24 mouse cellular contexts compared by ENCODE assay signal in the genomic region with DNA sequence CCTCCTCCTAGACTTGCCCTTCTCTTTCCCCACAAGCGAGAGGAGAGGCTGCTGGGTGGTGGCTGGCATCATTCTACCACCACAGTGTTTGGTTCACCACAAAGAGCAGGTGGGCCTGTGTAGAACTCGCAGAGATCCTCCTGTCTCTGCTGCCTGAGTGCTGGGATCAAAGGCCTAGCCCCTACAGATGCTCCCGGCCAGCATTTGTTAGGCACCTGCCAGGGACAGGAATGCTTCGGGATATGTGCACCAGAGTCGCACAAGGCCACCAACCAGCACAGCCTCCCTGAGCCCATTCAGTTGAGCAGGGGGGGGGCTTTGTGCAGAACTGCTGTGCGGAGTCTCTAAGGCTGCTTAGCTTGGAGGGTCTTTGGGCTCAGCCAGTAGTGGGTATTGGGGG. TPM values are rescaled to one million over a fixed set of nuclear protein-coding genes. Genes with fewer than 3 reads are reported as not detected.
DNase-seq lines count a peak whose midpoint lies in the region; ATAC-seq and TF ChIP-seq lines count a peak whose summit lies in the region.
"Had no signal": no experiment of that assay in that cellular context is flagged by ENCODE, and none has a peak within 500 bp of the region (broad histone marks: within the 10 kb centered on the region; RNA-seq: fewer than 3 reads in every experiment).

No protein-coding gene starts in this region.

- H3K27me3 ChIP-seq in liver, embryonic 12.5 days (replicated peaks): no peaks in the 10 kb centered on the region
- H3K27me3 ChIP-seq in liver, embryonic 11.5 days (replicated peaks; ENCODE audit: control insufficient read depth, insufficient read depth, low read length): no peaks in the 10 kb centered on the region
- H3K27me3 ChIP-seq in G1E (ENCODE audit: insufficient read depth, low read length): no peaks in the 10 kb centered on the region
- H3K27me3 ChIP-seq in intestine, embryonic 16.5 days (replicated peaks; ENCODE audit: control insufficient read depth, insufficient read depth, low read length): no peaks in the 10 kb centered on the region
- H3K27me3 ChIP-seq in stomach, embryonic 15.5 days (replicated peaks): no peaks in the 10 kb centered on the region
- H3K27me3 ChIP-seq in kidney, embryonic 14.5 days (ENCODE audit: control insufficient read depth, insufficient read depth, low read length): no peaks in the 10 kb centered on the region

- H3K9ac ChIP-seq in liver, embryonic 12.5 days: no peak overlapping the region
- no peak overlapping the region for H3K9ac ChIP-seq in liver, embryonic 11.5 days (ENCODE audit: low read depth, low read length)
- peak overlapping the region; percentile 43 for H3K9ac ChIP-seq in intestine, embryonic 16.5 days (ENCODE audit: low read depth, low read length)
- H3K9ac ChIP-seq in stomach, embryonic 15.5 days: no peak overlapping the region
- no peak overlapping the region for H3K9ac ChIP-seq in kidney, embryonic 14.5 days (ENCODE audit: low read depth, low read length)
- H3K9ac ChIP-seq: hindbrain, embryonic 14.5 days had no signal

- H3K4me2 ChIP-seq in liver, embryonic 12.5 days: peak overlapping the region; percentile 23; the same call in 1 of the 2 replicates
- H3K4me2 ChIP-seq in liver, embryonic 11.5 days: no peak overlapping the region
- H3K4me2 ChIP-seq in intestine, embryonic 16.5 days (ENCODE audit: low read depth, low read length): peak overlapping the region; percentile 48
- H3K4me2 ChIP-seq in stomach, embryonic 15.5 days: peak overlapping the region; percentile 38; the same call in 1 of the 2 replicates
- H3K4me2 ChIP-seq in kidney, embryonic 14.5 days (replicated peaks; ENCODE audit: low read depth, low read length): no peak overlapping the region
- H3K4me2 ChIP-seq: hindbrain, embryonic 14.5 days had no signal

- no peak for DNase-seq in liver, embryonic 11.5 days (ENCODE audit: low spot score)
- DNase-seq in G1E (ENCODE audit: low spot score): no peak
- DNase-seq in thymus, postnatal 0 days (ENCODE audit: low spot score): no peak
- DNase-seq: B cell, adult 2 months; right cerebral cortex, postnatal 14 days had no signal

- 87% methylated on average over 6 of the region's 6 CpGs for WGBS in liver, embryonic 12.5 days (ENCODE audit: insufficient replicate concordance)
- WGBS in liver, embryonic 11.5 days: 94% methylated on average over 6 of the region's 6 CpGs
- WGBS in intestine, embryonic 16.5 days: 83% methylated on average over 6 of the region's 6 CpGs
- 91% methylated on average over 6 of the region's 6 CpGs for WGBS in stomach, embryonic 15.5 days
- whole genome bisulfite sequencing in kidney, embryonic 14.5 days: 96% methylated on average over 6 of the region's 6 CpGs

- no peak for TF ChIP-seq CTCF in G1E (IDR thresholded peaks at IDR 0.05; ENCODE audit: low read depth, low read length)

- no peak overlapping the region for H3K4me3 ChIP-seq in liver, embryonic 12.5 days
- H3K4me3 ChIP-seq in liver, embryonic 11.5 days (ENCODE audit: low read depth, low read length): no peak overlapping the region
- peak overlapping the region; percentile 56; the same call in 1 of the 2 replicates for H3K4me3 ChIP-seq in G1E (ENCODE audit: low read depth, low read length)
- H3K4me3 ChIP-seq in intestine, embryonic 16.5 days (ENCODE audit: low read length): peak overlapping the region; percentile 28; the same call in 1 of the 2 replicates
- H3K4me3 ChIP-seq in stomach, embryonic 15.5 days (replicated peaks): peak overlapping the region; percentile 12; the same call in 1 of the 2 replicates
- H3K4me3 ChIP-seq in kidney, embryonic 14.5 days (ENCODE audit: low read length): no peak overlapping the region
- H3K4me3 ChIP-seq: erythroblast, embryonic 14.5 days had no signal

- no peak overlapping the region for H3K27ac ChIP-seq in liver, embryonic 12.5 days
- no peak overlapping the region for H3K27ac ChIP-seq in liver, embryonic 11.5 days (ENCODE audit: low read depth, low read length)
- peak overlapping the region; percentile 85 for H3K27ac ChIP-seq in intestine, embryonic 16.5 days (ENCODE audit: low read length)
- peak overlapping the region; percentile 84 for H3K27ac ChIP-seq in stomach, embryonic 15.5 days
- no peak overlapping the region for H3K27ac ChIP-seq in kidney, embryonic 14.5 days (ENCODE audit: low read depth, low read length)
- H3K27ac ChIP-seq: hindbrain, embryonic 14.5 days had no signal

- H3K4me1 ChIP-seq in liver, embryonic 12.5 days: peaks cover 73% of the 10 kb centered on the region
- H3K4me1 ChIP-seq in liver, embryonic 11.5 days (replicated peaks; ENCODE audit: control insufficient read depth, insufficient read depth, low read length): peaks cover 28% of the 10 kb centered on the region
- H3K4me1 ChIP-seq in G1E (ENCODE audit: insufficient read depth, low read depth, low read length): peaks cover 86% of the 10 kb centered on the region
- H3K4me1 ChIP-seq in intestine, embryonic 16.5 days (ENCODE audit: control insufficient read depth, insufficient read depth, low read length): peaks cover 42% of the 10 kb centered on the region
- peaks cover 45% of the 10 kb centered on the region for H3K4me1 ChIP-seq in stomach, embryonic 15.5 days
- peaks cover 14% of the 10 kb centered on the region for H3K4me1 ChIP-seq in kidney, embryonic 14.5 days (ENCODE audit: control insufficient read depth, insufficient read depth, low read length)

- ATAC-seq in liver, embryonic 12.5 days: no peak
- ATAC-seq in liver, embryonic 11.5 days (replicated peaks; ENCODE audit: low FRiP score): no peak
- ATAC-seq in G1E (ENCODE audit: extremely low read depth, insufficient number of reproducible peaks, low FRiP score, poor library complexity, severe bottlenecking): no peak
- no peak for ATAC-seq in intestine, embryonic 16.5 days
- ATAC-seq in stomach, embryonic 15.5 days (ENCODE audit: insufficient read depth, low FRiP score, low read depth): no peak
- ATAC-seq in kidney, embryonic 14.5 days (ENCODE audit: low FRiP score, low TSS enrichment): no peak
- ATAC-seq: forebrain, embryonic 16.5 days; lung, postnatal 0 days had no signal

- no peaks in the 10 kb centered on the region for H3K9me3 ChIP-seq in liver, embryonic 12.5 days (replicated peaks)
- H3K9me3 ChIP-seq in liver, embryonic 11.5 days (ENCODE audit: control insufficient read depth, low read length): no peaks in the 10 kb centered on the region
- H3K9me3 ChIP-seq in G1E (replicated peaks): peaks cover 23% of the 10 kb centered on the region
- no peaks in the 10 kb centered on the region for H3K9me3 ChIP-seq in intestine, embryonic 16.5 days (ENCODE audit: control insufficient read depth, low read length)
- H3K9me3 ChIP-seq in stomach, embryonic 15.5 days: no peaks in the 10 kb centered on the region
- no peaks in the 10 kb centered on the region for H3K9me3 ChIP-seq in kidney, embryonic 14.5 days (ENCODE audit: control insufficient read depth, low read length)

- H3K36me3 ChIP-seq in liver, embryonic 12.5 days: peaks cover 100% of the 10 kb centered on the region
- H3K36me3 ChIP-seq in liver, embryonic 11.5 days (ENCODE audit: control insufficient read depth, insufficient read depth, low read length): peaks cover 70% of the 10 kb centered on the region
- peaks cover 100% of the 10 kb centered on the region for H3K36me3 ChIP-seq in G1E (replicated peaks)
- peaks cover 54% of the 10 kb centered on the region for H3K36me3 ChIP-seq in intestine, embryonic 16.5 days (ENCODE audit: control insufficient read depth, insufficient read depth, low read length)
- peaks cover 72% of the 10 kb centered on the region for H3K36me3 ChIP-seq in stomach, embryonic 15.5 days
- H3K36me3 ChIP-seq in kidney, embryonic 14.5 days (ENCODE audit: control insufficient read depth, insufficient read depth, low read length): peaks cover 73% of the 10 kb centered on the region

RNA-seq across cellular contexts. Expression of gene Zbtb7a, which starts 10.3 kb away (rescaled TPM):
- 74.0 and 76.0 TPM in 2 replicates for polyA plus RNA-seq in liver, embryonic 12.5 days (2016; fragmentation: Nextera tagmentation; extraction: Ambion mirVana)
- 31.6 and 34.2 TPM in 2 replicates for polyA plus RNA-seq in liver, embryonic 11.5 days (2014; fragmentation: Nextera tagmentation; extraction: Ambion mirVana)
- 27.7 and 31.1 TPM in 2 replicates for total RNA-seq in G1E (2014; fragmentation: Nextera tagmentation)
- 6.4 and 7.1 TPM in 2 replicates for total RNA-seq in G1E (2017)
- 75.7 and 79.1 TPM in 2 replicates for polyA plus RNA-seq in G1E (2012)
- 46.2 and 47.4 TPM in 2 replicates for polyA plus RNA-seq in intestine, embryonic 16.5 days (2015; fragmentation: Nextera tagmentation; extraction: Ambion mirVana)
- 56.2 and 60.1 TPM in 2 replicates for polyA plus RNA-seq in stomach, embryonic 15.5 days (2015; fragmentation: Nextera tagmentation; extraction: Ambion mirVana)
- polyA plus RNA-seq in kidney, embryonic 14.5 days (2014; fragmentation: Nextera tagmentation; extraction: Ambion mirVana): 16.1 and 18.1 TPM in 2 replicates
- polyA plus RNA-seq in thymus, postnatal 0 days (2015; fragmentation: Nextera tagmentation; extraction: Ambion mirVana): 34.5 and 44.9 TPM in 2 replicates

RNA-seq across cellular contexts. Expression of gene Pias4, which starts 22.4 kb away (rescaled TPM):
- polyA plus RNA-seq in liver, embryonic 12.5 days (2016; fragmentation: Nextera tagmentation; extraction: Ambion mirVana): 28.9 and 29.7 TPM in 2 replicates
- 41.2 and 50.9 TPM in 2 replicates for polyA plus RNA-seq in liver, embryonic 11.5 days (2014; fragmentation: Nextera tagmentation; extraction: Ambion mirVana)
- total RNA-seq in G1E (2014; fragmentation: Nextera tagmentation) (28.6 and 34.4 TPM in 2 replicates), G1E (2017) (21.2 and 24.8 TPM in 2 replicates)
- 62.7 and 70.5 TPM in 2 replicates for polyA plus RNA-seq in G1E (2012)
- polyA plus RNA-seq in intestine, embryonic 16.5 days (2015; fragmentation: Nextera tagmentation; extraction: Ambion mirVana): 52.5 and 54.4 TPM in 2 replicates
- 41.8 and 44.9 TPM in 2 replicates for polyA plus RNA-seq in stomach, embryonic 15.5 days (2015; fragmentation: Nextera tagmentation; extraction: Ambion mirVana)
- polyA plus RNA-seq in kidney, embryonic 14.5 days (2014; fragmentation: Nextera tagmentation; extraction: Ambion mirVana): 45.3 and 48.4 TPM in 2 replicates
- 37.3 and 39.0 TPM in 2 replicates for polyA plus RNA-seq in thymus, postnatal 0 days (2015; fragmentation: Nextera tagmentation; extraction: Ambion mirVana)

RNA-seq across cellular contexts. Expression of gene Eef2, which starts 31.1 kb away (rescaled TPM):
- polyA plus RNA-seq in liver, embryonic 12.5 days (2016; fragmentation: Nextera tagmentation; extraction: Ambion mirVana): 440 and 450 TPM in 2 replicates
- polyA plus RNA-seq in liver, embryonic 11.5 days (2014; fragmentation: Nextera tagmentation; extraction: Ambion mirVana): 626 and 647 TPM in 2 replicates
- total RNA-seq in G1E (2014; fragmentation: Nextera tagmentation) (1,577 and 1,715 TPM in 2 replicates), G1E (2017) (1,676 and 1,695 TPM in 2 replicates)
- polyA plus RNA-seq in G1E (2012): 2,355 and 3,878 TPM in 2 replicates
- polyA plus RNA-seq in intestine, embryonic 16.5 days (2015; fragmentation: Nextera tagmentation; extraction: Ambion mirVana): 526 and 531 TPM in 2 replicates
- polyA plus RNA-seq in stomach, embryonic 15.5 days (2015; fragmentation: Nextera tagmentation; extraction: Ambion mirVana): 517 and 544 TPM in 2 replicates
- polyA plus RNA-seq in kidney, embryonic 14.5 days (2014; fragmentation: Nextera tagmentation; extraction: Ambion mirVana): 465 and 473 TPM in 2 replicates
- polyA plus RNA-seq in thymus, postnatal 0 days (2015; fragmentation: Nextera tagmentation; extraction: Ambion mirVana): 612 and 638 TPM in 2 replicates

RNA-seq across cellular contexts. Expression of gene Dapk3, which starts 37.5 kb away (rescaled TPM):
- polyA plus RNA-seq in liver, embryonic 12.5 days (2016; fragmentation: Nextera tagmentation; extraction: Ambion mirVana): 41.7 TPM in 2 replicates
- polyA plus RNA-seq in liver, embryonic 11.5 days (2014; fragmentation: Nextera tagmentation; extraction: Ambion mirVana): 44.5 and 45.6 TPM in 2 replicates
- total RNA-seq in G1E (2014; fragmentation: Nextera tagmentation) (34.2 and 43.3 TPM in 2 replicates), G1E (2017) (39.3 and 40.8 TPM in 2 replicates)
- 69.8 and 96.7 TPM in 2 replicates for polyA plus RNA-seq in G1E (2012)
- 15.4 and 47.6 TPM in 2 replicates for polyA plus RNA-seq in intestine, embryonic 16.5 days (2015; fragmentation: Nextera tagmentation; extraction: Ambion mirVana)
- polyA plus RNA-seq in stomach, embryonic 15.5 days (2015; fragmentation: Nextera tagmentation; extraction: Ambion mirVana): 61.9 and 65.4 TPM in 2 replicates
- 45.7 and 58.0 TPM in 2 replicates for polyA plus RNA-seq in kidney, embryonic 14.5 days (2014; fragmentation: Nextera tagmentation; extraction: Ambion mirVana)
- 47.8 and 54.1 TPM in 2 replicates for polyA plus RNA-seq in thymus, postnatal 0 days (2015; fragmentation: Nextera tagmentation; extraction: Ambion mirVana)

RNA-seq across cellular contexts. Expression of gene 4930442H23Rik, which starts 38.3 kb away (rescaled TPM):
- polyA plus RNA-seq in liver, embryonic 12.5 days (2016; fragmentation: Nextera tagmentation; extraction: Ambion mirVana): not detected in 2 replicates
- not detected in 2 replicates for polyA plus RNA-seq in liver, embryonic 11.5 days (2014; fragmentation: Nextera tagmentation; extraction: Ambion mirVana)
- total RNA-seq in G1E (2014; fragmentation: Nextera tagmentation) (not detected in 2 replicates), G1E (2017) (not detected in 2 replicates)
- polyA plus RNA-seq in G1E (2012): not detected in 2 replicates
- polyA plus RNA-seq in intestine, embryonic 16.5 days (2015; fragmentation: Nextera tagmentation; extraction: Ambion mirVana): not detected in 2 replicates
- polyA plus RNA-seq in stomach, embryonic 15.5 days (2015; fragmentation: Nextera tagmentation; extraction: Ambion mirVana): 0.10 TPM in 1 of 2 replicates, not detected in the other
- not detected in 2 replicates for polyA plus RNA-seq in kidney, embryonic 14.5 days (2014; fragmentation: Nextera tagmentation; extraction: Ambion mirVana)
- not detected in 2 replicates for polyA plus RNA-seq in thymus, postnatal 0 days (2015; fragmentation: Nextera tagmentation; extraction: Ambion mirVana)
- total RNA-seq: adrenal gland, adult 2 months; gastrocnemius, adult 8-10 months; heart, postnatal 10 days; layer of hippocampus, postnatal 10 days; left cerebral cortex, postnatal 10 days; liver, adult 2 months; megakaryocyte progenitor cell, adult 5-6 weeks; midbrain, postnatal 0 days had no signal
- polyA plus RNA-seq: erythroblast, embryonic 14.5 days; forebrain, embryonic 16.5 days; hindbrain, embryonic 14.5 days; kidney, adult 2 months; liver, adult 2 months; midbrain, postnatal 0 days; neural tube, embryonic 11.5 days; urinary bladder, adult 2 months had no signal

Comparison
In these comparisons a context has a peak if more than half of its experiments do, and no peak if none do; other contexts are left out.
1. H3K4me2 ChIP-seq: peak in liver, embryonic 12.5 days (single experiment), intestine, embryonic 16.5 days (single experiment) and stomach, embryonic 15.5 days (single experiment); none in liver, embryonic 11.5 days (single experiment) and kidney, embryonic 14.5 days (single experiment).
2. H3K27ac ChIP-seq: peak in intestine, embryonic 16.5 days (single experiment) and stomach, embryonic 15.5 days (single experiment); none in liver, embryonic 12.5 days (single experiment), liver, embryonic 11.5 days (single experiment) and kidney, embryonic 14.5 days (single experiment).
3. H3K4me3 ChIP-seq: peak in G1E (single experiment), intestine, embryonic 16.5 days (single experiment) and stomach, embryonic 15.5 days (single experiment); none in liver, embryonic 12.5 days (single experiment), liver, embryonic 11.5 days (single experiment) and kidney, embryonic 14.5 days (single experiment).